Mouse (Mus musculus): ENCODE measurements around the gene Rbm20.

Rbm20 gene

GRCm38 (mm10) chr19:53716469-53716868 lies 39.4 kb downstream of the Rbm20 start:
- in situ Hi-C loops (cut with MboI, MseI): no loop called here

GRCm38 (mm10) chr19:53717364-53717763 lies 40.3 kb downstream of the Rbm20 start:
- in situ Hi-C loops (cut with MboI, MseI): no loop called here

DNA sequence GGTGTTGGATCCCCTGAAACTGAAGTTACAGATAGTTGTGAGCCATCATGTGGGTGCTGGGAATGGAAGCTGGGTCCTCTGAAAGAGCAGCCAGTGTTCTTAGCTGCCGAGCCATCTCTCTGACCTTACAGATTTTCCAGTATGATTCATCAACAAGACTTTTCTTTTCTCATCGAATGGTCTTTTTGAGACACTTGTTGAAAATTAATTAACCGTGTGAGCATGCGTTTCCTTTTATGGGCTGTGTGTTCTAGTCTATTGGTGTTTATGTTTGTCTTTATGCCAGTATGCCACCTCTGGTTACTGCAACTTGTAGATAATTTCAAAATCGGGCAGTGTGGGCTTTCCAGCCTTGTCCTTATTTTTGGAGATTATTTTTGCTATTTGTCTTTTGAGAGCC lies 45.1 kb downstream of the Rbm20 start:
- in situ Hi-C loops (cut with MboI, MseI): no loop called here

GRCm38 (mm10) chr19:53724053-53724452 lies 46.9 kb downstream of the Rbm20 start:
- in situ Hi-C loops (cut with MboI, MseI): no loop called here

DNA sequence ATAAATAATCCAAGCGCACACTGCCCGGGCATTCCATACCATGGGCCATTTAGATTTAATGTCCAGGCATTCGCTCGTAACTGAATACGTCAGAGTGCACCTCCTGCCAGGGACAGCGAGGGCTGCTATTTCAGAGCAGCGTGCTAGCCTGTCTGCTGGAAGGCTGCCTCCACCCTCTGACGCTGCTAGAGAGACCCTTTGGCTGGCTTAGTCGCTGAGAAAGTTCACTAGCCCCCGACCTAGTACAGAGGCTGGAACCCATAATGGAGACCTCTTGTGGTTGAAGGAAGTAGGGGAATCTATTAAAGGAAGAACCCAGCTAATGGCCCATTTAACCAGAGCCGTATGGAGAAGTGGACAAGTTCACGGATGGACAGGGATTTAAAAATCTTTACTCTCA lies 49.2 kb downstream of the Rbm20 start:
- in situ Hi-C loops (cut with MboI, MseI): no loop called here

DNA sequence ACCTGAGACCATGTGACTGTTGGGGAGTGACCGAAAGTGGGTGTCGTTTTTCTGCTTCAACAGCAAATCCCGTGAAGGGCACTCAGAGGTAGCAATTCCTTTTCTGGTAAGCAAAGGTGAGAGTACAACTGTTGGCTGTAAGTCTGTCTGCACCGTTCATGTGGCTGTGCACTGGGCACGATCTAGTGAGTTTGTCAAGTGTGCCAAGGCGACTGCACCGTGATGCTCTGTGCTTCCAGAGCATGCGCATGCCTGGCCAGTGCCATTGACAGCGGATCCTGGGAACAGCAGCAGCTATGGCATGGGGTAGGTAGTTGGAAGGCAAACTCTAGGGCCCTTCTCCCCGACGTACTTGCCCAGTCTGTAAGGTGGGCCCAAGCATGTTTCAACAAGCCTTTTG lies 49.6 kb downstream of the Rbm20 start:
- in situ Hi-C loops (cut with MboI, MseI): no loop called here

GRCm38 (mm10) chr19:53727277-53727676 lies 50.2 kb downstream of the Rbm20 start:
- in situ Hi-C loops (cut with MboI, MseI): no loop called here

DNA sequence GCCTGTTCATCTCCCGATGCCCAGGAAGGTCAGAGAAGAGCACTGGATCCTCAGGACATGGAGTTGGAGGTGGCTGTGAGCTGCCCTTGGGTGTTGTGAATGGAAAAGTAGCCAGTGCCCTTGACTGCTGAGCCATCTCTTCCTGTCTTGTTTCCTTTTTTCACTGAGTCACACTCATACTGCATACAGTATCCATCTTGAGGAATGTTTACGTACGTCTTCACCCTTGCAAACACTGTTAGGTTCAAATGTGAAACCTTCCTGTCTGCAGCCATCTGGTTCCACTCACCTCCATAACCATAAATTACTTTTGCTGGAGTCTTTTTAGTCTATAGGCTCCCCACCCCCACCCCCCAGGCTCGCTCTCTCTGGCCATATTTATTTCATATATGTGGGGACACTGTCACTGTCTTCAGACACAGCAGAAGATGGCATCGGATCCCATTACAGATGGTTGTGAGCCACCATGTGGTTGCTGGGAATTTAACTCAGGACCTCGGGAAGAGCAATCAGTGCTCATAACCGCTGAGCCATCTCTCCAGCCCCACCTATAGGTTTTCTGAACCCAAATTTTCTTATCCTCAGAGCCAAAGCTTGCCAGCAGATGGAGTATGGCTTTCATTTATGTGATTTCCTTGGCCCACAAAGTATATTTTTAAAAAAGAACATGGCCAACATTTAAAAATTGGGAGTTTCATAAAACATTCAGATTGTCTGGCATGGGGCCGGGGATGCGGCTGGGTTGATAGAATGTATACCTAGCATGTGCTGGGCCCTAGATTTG lies 51.0 kb downstream of the Rbm20 start:
- in situ Hi-C loops (cut with MboI, MseI): no loop called here

- in situ Hi-C loops (cut with MboI, MseI): no loop called here
Measured at GRCm38 (mm10) chr19:53729919-53730318, 52.8 kb downstream of the Rbm20 start.

DNA sequence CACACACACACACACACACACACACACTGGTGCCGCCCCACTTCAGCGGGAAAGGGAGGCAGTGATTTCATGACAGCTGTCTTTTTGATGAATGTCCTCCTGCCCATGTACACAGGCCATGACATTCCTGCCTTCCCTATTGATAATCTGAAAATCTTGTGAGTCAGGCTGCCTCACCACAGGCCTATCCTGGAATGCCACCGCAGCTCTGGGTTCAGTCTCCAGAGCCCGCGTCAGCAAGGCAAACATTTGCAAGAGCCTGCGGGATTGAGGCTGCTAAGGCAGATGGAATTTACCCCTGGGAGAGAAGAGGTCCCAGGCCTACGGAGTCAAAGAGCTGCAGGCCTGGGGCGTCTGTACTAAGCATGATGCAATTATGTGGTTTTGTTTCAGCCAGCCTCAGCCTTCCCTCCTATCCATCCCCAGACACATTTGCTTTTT lies 54.7 kb downstream of the Rbm20 start:
- in situ Hi-C loops (cut with MboI, MseI): no loop called here

GRCm38 (mm10) chr19:53734845-53735244 lies 57.7 kb downstream of the Rbm20 start:
- in situ Hi-C loops (cut with MboI, MseI): no loop called here

DNA sequence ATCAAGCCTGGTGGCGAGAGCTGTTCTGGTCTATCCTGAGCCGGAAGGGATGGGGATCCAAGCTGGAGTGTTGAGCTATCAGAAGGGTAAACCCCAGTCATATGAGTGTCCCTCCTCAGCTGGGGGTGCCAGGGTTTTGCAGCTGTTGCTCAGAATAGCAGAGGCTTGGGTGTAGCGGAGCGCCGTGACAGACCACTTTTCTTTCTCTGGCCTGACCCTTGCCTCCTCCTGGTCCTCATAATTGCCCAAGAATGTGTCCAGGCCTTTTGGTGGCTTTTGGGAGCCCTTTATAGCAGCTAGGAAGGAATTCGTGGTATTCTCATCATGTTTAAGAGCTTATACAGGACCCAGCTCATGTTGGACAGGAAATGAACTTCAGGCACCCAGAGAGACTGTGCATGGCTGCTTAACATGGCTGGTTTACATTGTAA lies 61.6 kb downstream of the Rbm20 start:
- in situ Hi-C loops (cut with MboI, MseI): no loop called here

GRCm38 (mm10) chr19:53739570-53740266 lies 62.6 kb downstream of the Rbm20 start:
- in situ Hi-C loops (cut with MboI, MseI): no loop called here

GRCm38 (mm10) chr19:53740750-53741380 lies 63.8 kb downstream of the Rbm20 start:
- in situ Hi-C loops (cut with MboI, MseI): no loop called here

- in situ Hi-C loops (cut with MboI, MseI): no loop called here
Measured at GRCm38 (mm10) chr19:53741902-53742301, 64.8 kb downstream of the Rbm20 start.

- in situ Hi-C loops (cut with MboI, MseI): no loop called here
Measured at GRCm38 (mm10) chr19:53745354-53745753, 68.2 kb downstream of the Rbm20 start.

DNA sequence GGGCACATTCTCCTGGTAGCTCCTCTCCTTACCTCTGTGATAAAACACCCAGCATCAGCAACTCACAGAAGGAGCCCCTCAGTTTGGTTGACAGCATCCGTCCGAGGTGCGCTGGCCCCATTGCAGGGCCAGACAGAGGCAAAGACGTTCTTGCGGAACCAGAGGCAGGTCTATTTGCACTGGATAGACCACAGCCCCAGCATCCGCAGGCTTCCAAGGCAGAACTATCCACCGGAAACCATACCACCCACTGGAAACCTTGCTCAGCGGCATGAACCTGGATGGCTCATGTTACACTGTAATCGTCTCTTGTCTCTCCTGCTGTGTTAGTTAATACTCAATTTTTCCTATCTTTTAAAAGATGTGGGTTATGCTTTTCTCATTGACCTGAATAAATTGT lies 69.0 kb downstream of the Rbm20 start:
- in situ Hi-C loops (cut with MboI, MseI): no loop called here

DNA sequence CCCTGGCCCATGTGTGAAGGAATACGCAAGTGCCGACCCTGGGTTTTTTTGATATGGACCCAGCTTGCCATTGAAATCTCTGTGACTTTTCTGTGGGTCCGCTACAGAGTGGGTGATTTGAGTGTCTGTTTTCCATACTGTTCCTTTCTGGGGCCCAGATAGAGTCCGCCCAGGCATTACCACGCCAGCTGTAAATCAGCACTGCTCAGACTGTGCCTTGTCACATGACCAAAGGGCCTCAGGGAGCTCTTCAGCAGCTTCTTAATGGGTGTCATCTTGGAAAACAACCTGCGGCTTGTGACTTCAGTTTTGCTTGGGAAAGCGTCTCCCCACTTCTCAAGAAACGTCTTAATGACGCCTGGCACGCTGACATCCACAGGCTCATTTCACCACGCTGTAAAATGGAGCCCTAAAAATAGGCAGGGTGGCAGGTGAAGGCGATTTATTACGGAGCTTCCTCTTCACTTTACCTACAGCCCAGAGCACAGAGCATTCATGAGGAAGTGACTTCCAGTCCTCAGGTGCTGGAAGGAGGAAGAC lies 71.2 kb downstream of the Rbm20 start:
- in situ Hi-C loops (cut with MboI, MseI): no loop called here

DNA sequence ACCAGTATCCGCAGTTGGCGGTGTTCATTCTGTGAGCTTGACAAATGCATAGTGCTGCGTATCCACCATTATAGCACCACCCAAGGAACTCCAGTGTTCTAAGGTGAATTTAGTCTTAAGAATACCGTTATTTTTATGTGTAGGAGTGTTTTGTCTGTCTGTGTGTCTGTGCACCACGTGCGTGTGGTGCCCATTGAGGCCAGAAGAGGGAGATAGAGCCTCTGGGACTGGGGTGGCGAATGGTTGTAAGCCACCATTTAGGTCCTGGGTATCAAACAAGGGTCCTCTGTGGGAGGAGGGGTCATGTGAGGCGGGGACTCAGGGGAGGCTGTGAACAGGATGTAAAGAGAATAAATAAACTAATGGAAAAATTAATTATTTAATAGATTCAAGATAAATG lies 72.2 kb downstream of the Rbm20 start:
- in situ Hi-C loops (cut with MboI, MseI): no loop called here

- in situ Hi-C loops (cut with MboI, MseI): loop anchor here (5.0 kb wide), 1 partner anchor 99 kb away; no protein-coding TSS in a partner anchor
Measured at GRCm38 (mm10) chr19:53751420-53752185, 74.5 kb downstream of the Rbm20 start.

- in situ Hi-C loops (cut with MboI, MseI): loop anchor here (5.0 kb wide), 1 partner anchor 101 kb away; no protein-coding TSS in a partner anchor
Measured at GRCm38 (mm10) chr19:53752993-53753392, 75.9 kb downstream of the Rbm20 start.

Data from T-helper 1 cell (primary cell).